Mouse (Mus musculus) mouse trophoblast stem cell (cell line): ENCODE measurements around the gene Maml2.

Source experiments
- in situ Hi-C, 2 experiments: fragments of 300-500 bp; cut with MseI, MboI; formaldehyde crosslinking; loops; 2 replicates in 1 of 2; 3 replicates in 1 of 2; pipeline ENCODE4 v1.15.1; 2025

The Maml2 gene

GRCm38 (mm10) chr9:13297668-13298512, at the start of gene Maml2:
Gene Maml2, plus strand, starts transcription at chr9:13297957.
- in situ Hi-C loops: no loop called here

- in situ Hi-C loops: no loop called here
These were observed 49.7 kb upstream of the Maml2 start for GRCm38 (mm10) chr9:13248104-13248503.

GRCm38 (mm10) chr9:13251251-13251650, 46.5 kb upstream of the Maml2 start:
- in situ Hi-C loops: no loop called here

- in situ Hi-C loops: no loop called here
These were observed 41.0 kb upstream of the Maml2 start for GRCm38 (mm10) chr9:13256726-13257125.

- in situ Hi-C loops: no loop called here
These were observed 39.6 kb upstream of the Maml2 start for GRCm38 (mm10) chr9:13258173-13258572.

GRCm38 (mm10) chr9:13260980-13261379, 36.8 kb upstream of the Maml2 start:
- in situ Hi-C loops: no loop called here

GRCm38 (mm10) chr9:13273219-13273618, 24.5 kb upstream of the Maml2 start:
- in situ Hi-C loops: no loop called here

GRCm38 (mm10) chr9:13287482-13287881, 10.3 kb upstream of the Maml2 start:
- in situ Hi-C loops: no loop called here

- in situ Hi-C loops: no loop called here
These were observed 1.3 kb upstream of the Maml2 start for GRCm38 (mm10) chr9:13296274-13297121.

GRCm38 (mm10) chr9:13297122-13297667, 562 bp upstream of the Maml2 start:
- in situ Hi-C loops: no loop called here

GRCm38 (mm10) chr9:13298513-13298878, 739 bp downstream of the Maml2 start:
- in situ Hi-C loops: no loop called here

GRCm38 (mm10) chr9:13299190-13299589, 1.4 kb downstream of the Maml2 start:
- in situ Hi-C loops: no loop called here

GRCm38 (mm10) chr9:13300041-13300441, 2.3 kb downstream of the Maml2 start:
- in situ Hi-C loops: no loop called here

- in situ Hi-C loops: no loop called here
These were observed 3.4 kb downstream of the Maml2 start for GRCm38 (mm10) chr9:13300891-13301782.

GRCm38 (mm10) chr9:13302183-13302825, 4.5 kb downstream of the Maml2 start:
- in situ Hi-C loops: no loop called here

- in situ Hi-C loops: no loop called here
These were observed 5.5 kb downstream of the Maml2 start for GRCm38 (mm10) chr9:13303099-13303771.

- in situ Hi-C loops: no loop called here
These were observed 6.2 kb downstream of the Maml2 start for GRCm38 (mm10) chr9:13303976-13304375.

- in situ Hi-C loops: no loop called here
These were observed 8.7 kb downstream of the Maml2 start for GRCm38 (mm10) chr9:13306471-13306870.

GRCm38 (mm10) chr9:13307226-13307625, 9.5 kb downstream of the Maml2 start:
- in situ Hi-C loops: no loop called here

GRCm38 (mm10) chr9:13308718-13309117, 11.0 kb downstream of the Maml2 start:
- in situ Hi-C loops: no loop called here
